Mouse (Mus musculus): ENCODE data around the gene Gm11127.
"Not testable (repeated sequence)": the region's sequence is repeated elsewhere in the genome, so short reads cannot be mapped to it uniquely, and the experiment has no call there.

DNA sequence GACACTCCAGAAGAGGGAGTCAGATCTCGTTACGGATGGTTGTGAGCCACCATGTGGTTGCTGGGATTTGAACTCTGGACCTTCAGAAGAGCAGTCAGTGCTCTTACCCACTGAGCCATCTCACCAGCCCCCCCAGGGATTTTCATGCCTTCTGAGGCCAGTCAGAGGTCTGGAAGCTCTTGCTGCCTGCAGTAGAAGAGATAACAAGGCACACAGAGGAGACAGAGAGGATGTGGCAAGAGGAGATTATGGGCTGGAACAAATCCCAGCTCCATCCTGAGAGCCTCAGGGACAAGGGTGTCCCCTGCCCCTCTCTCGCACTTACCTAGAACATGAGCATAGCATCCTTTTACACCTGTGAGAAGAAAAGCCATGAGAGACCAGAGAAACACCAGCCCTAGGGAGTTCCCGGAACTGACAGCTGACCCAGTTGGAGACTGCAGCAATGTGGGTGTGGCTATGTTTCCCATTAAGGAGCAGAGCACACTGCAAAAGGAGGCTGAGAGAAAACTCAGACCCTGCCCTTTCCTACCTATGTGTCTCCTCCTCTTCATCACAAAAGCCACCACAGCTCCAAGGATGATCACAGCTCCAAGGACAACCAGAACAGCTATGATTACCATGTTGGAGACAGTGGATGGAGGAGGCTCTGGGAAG lies 28.0 kb downstream of the Gm11127 start:
- TF ChIP-seq CTCF (IDR thresholded peaks at IDR 0.05; ENCODE audit: control insufficient read depth, insufficient read depth, insufficient read length); MAX (IDR thresholded peaks at IDR 0.05); USF1 (IDR thresholded peaks at IDR 0.05; ENCODE audit: low read depth); FOSL1 (IDR thresholded peaks at IDR 0.05; ENCODE audit: insufficient read depth, low read length, poor library complexity, severe bottlenecking): not testable (repeated sequence)

All from C2C12 (cell line).